Mouse (Mus musculus) kidney, adult 8-10 months (tissue): ENCODE measurements at regions not wholly inside any gene's neighbourhood (a gene's known extent, or its start where the extent isn't known, plus 50 kb on each side); places are given as distances from the start of the nearest gene placed in this dataset.
A peak's percentile ranks its signal among the peaks of the same experiment; 100 is the strongest.

Source experiments
- DNase-seq, 2 experiments: peaks; one replicate each; pipeline ENCODE4 v3.0.0; 2022

- DNase-seq, result peak; percentile 6 to 11
Measured at GRCm38 (mm10) chr1:81516575-81517210, 439.9 kb downstream of the Nyap2 start.

GRCm38 (mm10) chr1:81520420-81521273, 443.9 kb downstream of the Nyap2 start:
- no peak for DNase-seq

- no peak for DNase-seq
Measured at GRCm38 (mm10) chr1:81522929-81523328, 446.2 kb downstream of the Nyap2 start.

DNA sequence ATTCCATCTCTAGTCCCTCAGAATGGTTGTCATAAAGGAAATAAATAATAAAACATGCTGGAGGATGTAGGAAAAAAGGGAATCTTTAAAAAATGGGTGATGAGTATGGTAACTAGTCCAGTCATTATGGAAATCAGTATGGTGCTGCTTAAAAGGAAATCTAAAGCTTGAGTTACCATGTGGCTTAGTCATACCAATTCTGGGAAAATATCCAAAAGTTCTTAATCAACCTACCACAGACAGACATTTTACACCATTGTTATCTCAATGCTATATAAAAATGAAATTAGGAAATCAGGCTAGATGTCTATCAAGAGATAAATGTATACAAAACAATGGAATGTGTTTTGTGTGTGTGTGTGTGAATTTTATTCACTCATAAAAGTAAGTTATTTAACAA, 449.1 kb downstream of the Nyap2 start:
- DNase-seq, result no peak

DNA sequence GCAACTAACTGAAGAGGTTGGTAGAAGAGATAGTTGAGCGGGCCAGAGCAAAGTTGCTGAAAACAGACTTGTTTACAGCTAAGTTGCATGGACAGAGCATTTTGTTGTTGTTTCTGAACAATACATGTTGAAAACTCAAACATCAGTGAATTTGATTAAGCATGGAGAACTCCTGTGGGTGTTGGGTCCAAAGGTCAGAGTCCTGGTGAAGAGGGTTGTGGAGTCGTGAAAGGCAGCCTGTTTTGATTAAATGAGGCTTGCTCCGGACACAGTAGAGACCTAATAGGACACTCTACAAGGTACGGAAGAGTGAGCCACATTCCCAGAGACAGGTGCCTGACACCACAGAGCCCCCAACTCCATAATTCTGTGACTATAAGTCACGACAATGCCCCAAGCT, 461.1 kb downstream of the Nyap2 start:
- peak; percentile 17 to 30 for DNase-seq

GRCm38 (mm10) chr1:81539591-81540311, 463.0 kb downstream of the Nyap2 start:
- DNase-seq, result no peak

DNA sequence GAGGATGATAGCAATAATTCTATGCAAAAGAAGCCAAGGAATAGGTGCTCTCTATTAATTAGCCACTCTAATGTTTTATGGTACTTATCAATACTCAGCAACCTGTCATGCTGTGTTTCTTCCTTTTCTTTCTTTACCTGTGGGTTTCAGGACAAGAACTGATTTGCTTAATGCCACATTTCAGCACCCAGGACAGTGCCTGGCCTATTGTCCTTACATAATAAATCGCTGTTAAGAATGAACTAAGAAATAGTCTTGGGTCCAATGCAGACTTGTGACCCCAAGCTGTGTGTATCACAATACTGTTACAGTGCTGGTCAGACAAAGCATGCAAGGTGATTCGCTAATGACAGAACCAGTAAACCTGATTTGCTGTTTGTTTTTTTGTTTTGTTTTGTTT, 472.2 kb downstream of the Nyap2 start:
- no peak for DNase-seq

GRCm38 (mm10) chr1:81549706-81550105, 473.0 kb downstream of the Nyap2 start:
- no peak for DNase-seq

- no peak for DNase-seq
Measured at GRCm38 (mm10) chr1:81552731-81553130, 476.0 kb downstream of the Nyap2 start.

DNA sequence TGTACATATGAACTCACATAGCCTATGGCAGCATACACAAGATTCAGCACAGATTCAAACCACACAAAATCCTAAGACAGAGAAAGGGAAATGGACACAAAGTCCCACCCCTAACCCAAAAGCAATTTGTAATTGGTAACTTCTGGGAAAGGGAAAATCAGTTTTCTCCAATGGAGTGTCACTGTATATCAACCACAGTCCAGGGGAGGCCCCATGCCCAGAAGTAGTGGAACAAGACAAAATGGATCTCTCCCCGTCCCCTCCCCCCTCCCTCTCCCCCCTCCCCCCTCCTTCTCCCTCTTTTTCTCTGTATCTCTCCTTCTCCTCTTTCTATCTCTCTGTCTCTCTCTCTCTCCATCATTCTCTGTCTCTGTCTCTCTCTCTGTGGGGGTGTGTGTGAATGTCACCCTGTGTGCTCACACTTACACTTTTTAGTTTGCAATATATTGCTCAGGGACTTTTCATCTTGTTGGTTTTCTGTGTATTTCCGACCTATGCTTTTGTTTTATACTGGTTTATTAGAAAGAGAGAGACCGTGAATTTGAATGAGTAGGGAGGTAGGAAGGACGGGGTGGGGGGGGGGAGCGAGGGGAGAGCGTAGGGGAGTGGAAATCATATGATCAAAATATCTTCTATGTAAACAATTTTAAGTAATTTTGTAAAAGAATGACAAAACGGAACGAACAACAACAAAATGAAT, 500.4 kb downstream of the Nyap2 start:
- no peak for DNase-seq

DNA sequence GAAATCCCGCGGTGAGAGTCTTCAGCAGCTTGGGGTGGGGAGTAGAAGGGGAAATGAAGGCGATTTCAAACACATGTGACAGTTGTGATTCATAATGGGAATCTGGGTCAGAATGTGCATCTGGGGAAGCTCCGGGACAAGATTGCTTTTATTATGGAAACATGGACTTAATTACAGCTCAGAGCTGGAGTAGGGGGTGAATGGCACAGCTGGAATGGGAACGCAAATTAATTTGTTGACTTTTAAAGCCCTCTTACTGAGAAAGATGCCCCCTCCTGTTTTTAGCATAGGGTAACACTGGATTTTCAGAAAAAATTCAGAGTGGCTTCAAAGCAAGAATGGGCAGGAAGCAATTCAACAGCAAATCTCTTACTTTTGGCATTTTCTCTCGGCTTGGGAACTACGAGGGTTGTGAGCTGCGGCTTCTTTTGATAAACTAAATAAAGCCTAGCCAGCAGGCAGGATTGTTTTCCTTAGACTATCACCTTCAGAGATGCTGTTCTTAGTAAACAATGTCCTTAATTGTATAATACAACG, 501.0 kb downstream of the Nyap2 start:
- DNase-seq, result no peak

DNA sequence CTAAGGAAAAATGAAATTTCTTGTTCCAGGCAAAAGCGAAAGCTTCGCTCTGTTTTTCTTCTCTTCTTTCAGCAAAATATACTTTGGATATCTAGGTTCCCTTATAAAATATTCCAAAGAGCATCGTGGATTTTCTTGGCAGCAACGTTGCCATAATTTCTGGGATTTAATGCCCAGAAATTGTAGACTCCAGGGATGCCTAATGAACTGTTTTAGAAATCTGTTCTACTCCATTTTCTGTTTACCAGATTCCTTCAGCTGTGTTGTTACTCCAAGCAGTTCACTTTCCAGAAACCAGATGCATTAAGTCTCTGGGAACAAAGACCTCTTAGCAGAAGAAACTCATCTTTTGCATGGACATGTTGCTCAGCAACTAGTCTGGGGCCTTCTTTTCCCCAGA, 504.5 kb downstream of the Nyap2 start:
- DNase-seq, result no peak

DNA sequence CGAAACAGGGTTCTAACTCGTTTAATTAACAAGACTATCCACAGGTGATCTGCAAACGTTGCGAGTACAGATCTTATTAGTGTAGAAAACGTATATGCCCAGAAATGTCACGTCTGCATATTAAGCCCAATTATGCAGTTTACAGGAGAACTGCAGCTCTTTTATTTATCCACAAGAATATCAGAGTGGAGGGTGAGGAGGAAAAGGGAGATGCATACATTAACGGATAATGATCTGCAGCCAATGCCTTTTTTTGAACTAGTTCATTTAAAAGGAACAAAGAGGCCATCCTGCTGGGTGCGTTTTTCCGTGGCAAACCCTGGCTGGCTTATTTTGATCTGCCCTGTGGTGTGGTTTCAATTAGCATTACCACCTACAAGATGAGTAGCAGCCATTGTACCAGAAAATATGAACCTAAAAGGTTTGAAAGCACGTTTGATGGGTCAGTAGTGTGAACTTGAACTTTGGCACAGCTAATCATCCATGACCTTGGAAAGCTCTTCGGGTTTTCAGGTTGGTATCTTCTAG, 511.1 kb downstream of the Nyap2 start:
- no peak for DNase-seq

- no peak for DNase-seq
Measured at GRCm38 (mm10) chr1:81591623-81592022, 514.9 kb downstream of the Nyap2 start.

DNA sequence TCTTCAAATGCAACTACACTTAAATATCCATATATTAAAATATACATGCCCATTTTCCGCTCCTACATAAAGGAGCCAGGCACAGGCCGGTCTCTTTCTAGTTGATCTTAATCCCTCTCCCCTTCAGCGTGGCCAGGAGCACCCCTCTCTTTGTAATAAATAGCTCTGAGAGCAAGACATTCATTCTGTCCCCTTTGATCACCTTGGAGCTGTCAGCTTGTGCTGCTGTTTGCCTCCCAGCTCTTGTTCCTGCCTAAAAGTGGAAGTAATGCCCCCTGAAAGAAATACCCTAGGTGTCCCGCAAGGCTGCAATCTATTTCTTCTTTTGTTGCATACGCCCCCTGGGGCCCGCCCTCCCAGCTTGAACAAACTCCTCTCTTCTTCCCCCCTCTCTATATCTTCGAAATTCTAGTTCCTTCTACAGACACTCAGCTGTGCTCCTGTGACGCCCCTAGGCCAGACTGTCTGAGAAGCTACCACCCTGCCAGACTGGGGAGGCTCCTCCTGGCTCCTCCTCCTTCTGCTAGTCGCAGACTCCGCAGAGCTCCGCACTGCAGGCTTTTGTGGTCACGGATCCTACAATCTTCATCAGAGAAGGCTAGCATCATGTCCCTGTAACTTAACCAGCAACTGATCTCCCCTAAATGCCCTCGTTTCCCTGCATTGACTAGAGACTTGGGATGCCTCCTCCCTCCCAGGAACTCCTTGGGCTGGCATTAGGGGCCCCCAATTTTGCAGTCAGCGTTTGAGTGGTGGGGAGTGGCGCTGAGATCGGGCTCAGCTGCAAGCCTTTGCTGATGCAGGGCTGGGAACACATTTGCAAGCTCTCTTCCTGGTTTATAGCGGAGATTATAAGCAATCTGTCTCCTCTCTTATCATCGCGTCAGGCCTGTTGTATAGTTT, 516.8 kb downstream of the Nyap2 start:
- no peak for DNase-seq

DNA sequence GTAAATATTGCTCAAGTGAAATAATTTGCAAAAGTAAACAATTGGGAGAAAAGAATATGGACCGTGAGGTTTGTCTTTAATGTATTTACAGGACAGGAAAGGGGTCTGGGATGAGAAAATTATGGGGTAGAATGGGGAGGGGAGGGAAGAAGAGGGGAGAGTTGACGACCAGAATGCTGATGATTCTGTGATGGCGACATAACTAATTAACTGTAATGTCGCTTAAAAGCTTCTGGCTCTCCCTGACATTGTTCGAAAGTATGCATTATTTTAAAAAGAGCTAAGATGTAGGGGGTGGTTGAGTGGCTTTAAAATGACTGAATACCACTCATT, 517.4 kb downstream of the Nyap2 start:
- no peak for DNase-seq

- DNase-seq, result no peak
Measured at GRCm38 (mm10) chr1:81594606-81595005, 517.9 kb downstream of the Nyap2 start.

GRCm38 (mm10) chr1:81608772-81609171, 532.0 kb downstream of the Nyap2 start:
- DNase-seq, result no peak

DNA sequence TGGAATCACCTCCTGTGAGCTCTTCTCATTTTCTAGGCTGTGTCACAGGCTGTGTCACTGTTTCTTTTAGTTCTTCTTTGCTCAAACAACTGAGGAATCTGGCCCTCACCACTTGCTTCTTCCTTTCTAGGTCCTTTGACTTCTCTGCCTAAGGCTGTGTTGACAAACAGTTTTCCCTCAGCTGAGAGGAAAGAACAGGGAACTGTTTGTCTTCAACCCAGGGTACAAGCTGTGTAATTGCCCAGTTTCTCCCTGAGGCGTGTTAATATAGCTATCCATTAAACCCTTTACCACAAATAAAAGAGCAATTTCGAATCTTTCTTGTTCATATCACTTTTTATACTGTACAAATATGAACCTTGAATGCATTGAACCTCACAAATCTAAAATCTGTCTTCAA, 542.1 kb downstream of the Nyap2 start:
- DNase-seq, result peak in 1 of 2 experiments; percentile 11

DNA sequence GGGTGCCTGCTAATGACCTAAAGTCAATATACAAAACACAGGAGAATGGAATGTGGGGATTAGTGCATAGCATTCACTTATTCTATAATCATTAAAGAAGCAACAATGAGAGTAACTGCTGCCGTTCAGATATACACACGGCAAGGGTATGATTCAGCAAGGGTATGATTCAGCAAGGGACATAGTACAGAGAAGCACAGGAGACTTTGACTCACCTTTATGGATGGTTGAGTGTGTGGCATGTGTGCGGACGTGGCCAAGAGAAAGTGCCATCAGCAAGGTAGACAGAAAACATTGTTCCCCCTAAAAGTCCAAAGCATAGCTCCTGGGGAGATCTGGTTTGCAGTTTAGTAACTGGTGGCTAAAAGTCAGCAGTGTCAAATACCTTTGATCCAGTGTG, 547.4 kb downstream of the Nyap2 start:
- DNase-seq, result peak; percentile 66 to 85

DNA sequence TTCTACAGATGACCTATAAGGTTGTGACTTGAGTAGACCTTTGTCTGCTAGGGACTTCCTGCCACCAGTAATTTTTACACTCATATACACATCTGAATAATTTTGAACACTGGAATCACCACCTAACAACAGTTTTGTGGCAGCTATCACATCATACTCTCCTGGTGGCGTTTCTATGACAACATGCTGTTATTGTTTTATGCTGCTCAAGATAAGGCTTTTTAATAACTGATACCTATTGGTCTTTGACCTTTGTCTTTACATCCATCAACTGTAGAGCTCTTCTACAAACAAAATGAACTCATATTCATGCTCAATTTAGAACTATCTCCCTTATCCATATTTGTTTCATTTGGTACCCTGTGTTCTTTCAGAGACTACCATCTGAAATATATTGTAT, 556.0 kb downstream of the Nyap2 start:
- DNase-seq, result no peak

- no peak for DNase-seq
Measured at GRCm38 (mm10) chr1:81637357-81637756, 560.6 kb downstream of the Nyap2 start.
